Mouse (Mus musculus) embryonic facial prominence, embryonic 14.5 days (tissue): ENCODE data around the gene Gm20388. TPM values are rescaled to one million over a fixed set of nuclear protein-coding genes. Genes with fewer than 3 reads are reported as not detected.
"Not testable (repeated sequence)": the region's sequence is repeated elsewhere in the genome, so short reads cannot be mapped to it uniquely, and the experiment has no call there.

Source experiments
- ATAC-seq: fragments of 200-750 bp; cut with Nextera tagmentation; 2 replicates; pipeline ENCODE4 v1.8.0; 2017; ENCODE audit warnings: low read depth, moderate number of reproducible peaks, moderate TSS enrichment
- DNase-seq: peaks from one replicate; pipeline ENCODE4 v3.0.0-alpha.2; 2015; ENCODE audit warnings: low spot score
- H3K27ac ChIP-seq: fragments of 300-500 bp; sonication (generic); replicated peaks from 2 replicates; pipeline ENCODE4 v1.5.1; 2014; ENCODE audit warnings: low read depth, mild to moderate bottlenecking, low read length, moderate library complexity
- H3K27me3 ChIP-seq: fragments of 300-500 bp; sonication (generic); replicated peaks from 2 replicates; pipeline ENCODE4 v1.6.1; 2014; ENCODE audit warnings: low read length; ENCODE audit not compliant: control insufficient read depth, insufficient read depth
- H3K36me3 ChIP-seq: fragments of 300-500 bp; sonication (generic); 2 replicates; pipeline ENCODE4 v1.6.1; 2014; ENCODE audit warnings: low read length, mixed read lengths; ENCODE audit not compliant: control insufficient read depth, insufficient read depth
- H3K4me1 ChIP-seq: fragments of 300-500 bp; sonication (generic); 2 replicates; pipeline ENCODE4 v1.6.1; 2014; ENCODE audit warnings: antibody characterized with exemption, low read length; ENCODE audit not compliant: control insufficient read depth, insufficient read depth
- H3K4me2 ChIP-seq: fragments of 300-500 bp; sonication (generic); 2 replicates; pipeline ENCODE4 v1.6.1; 2014; ENCODE audit warnings: low read depth, mild to moderate bottlenecking, low read length, moderate library complexity, mixed read lengths
- H3K4me3 ChIP-seq: fragments of 300-500 bp; sonication (generic); 2 replicates; pipeline ENCODE4 v1.5.1; 2014; ENCODE audit warnings: low read depth, mild to moderate bottlenecking, low read length
- H3K9ac ChIP-seq: fragments of 300-500 bp; sonication (generic); 2 replicates; pipeline ENCODE4 v1.6.1; 2014; ENCODE audit warnings: low read depth, mild to moderate bottlenecking, low read length, moderate library complexity, mixed read lengths
- H3K9me3 ChIP-seq: fragments of 300-500 bp; sonication (generic); 2 replicates; pipeline ENCODE4 v1.6.1; 2016; ENCODE audit warnings: low read length; ENCODE audit not compliant: control insufficient read depth
- WGBS: fragments of 180-500 bp; shearing (Covaris S2); extraction: QIAGEN DNeasy Blood & Tissue Kit; methylation state at CpG from one replicate; pipeline ENCODE4 v1.1.7; 2014; 5-methylcytosine and 5-hydroxymethylcytosine counted together
- polyA plus RNA-seq: library from polyadenylated mRNA; unstranded; fragments of >200 nt; fragmentation: Nextera tagmentation; extraction: Ambion mirVana; gene quantifications from 2 replicates; pipeline ENCODE4 v1.2.1, GENCODE M21; 2014

Gm20388 gene
- polyA plus RNA-seq, 1 experiment from 2014 or later, result not detected

DNA sequence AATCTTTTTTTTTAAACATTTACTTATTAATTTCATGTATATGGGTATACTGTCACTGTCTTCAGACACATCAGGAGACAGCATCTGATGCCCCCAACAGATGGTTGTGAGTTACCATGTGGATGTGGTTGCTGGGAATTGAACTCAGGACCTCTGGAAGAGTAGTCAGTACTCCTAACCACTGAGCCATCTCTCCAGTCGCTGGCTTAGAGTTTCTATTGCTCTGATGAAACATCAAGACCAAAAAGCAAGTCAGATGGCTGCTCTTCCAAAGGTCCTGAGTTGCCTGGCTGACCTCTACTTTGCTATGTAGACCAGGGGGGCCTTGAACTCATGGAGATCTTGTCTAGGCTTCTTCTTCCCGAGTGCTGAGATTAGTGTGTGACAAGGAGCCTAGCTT, 3715.1 kb downstream of the Gm20388 start:
- DNase-seq (no peak), ATAC-seq (no peak)
- Histone ChIP-seq H3K4me3 (no peak overlapping the region), H3K4me1 (peaks cover 9% of the 10 kb centered on the region; the same call in 1 of the 2 replicates), H3K27me3 (peaks cover 14% of the 10 kb centered on the region), H3K36me3 (no peaks in the 10 kb centered on the region), H3K9me3 (no peaks in the 10 kb centered on the region), H3K27ac (no peak overlapping the region), H3K9ac (no peak overlapping the region), H3K4me2 (no peak overlapping the region)
- 17% methylated on average over 2 of the region's 2 CpGs for WGBS

DNA sequence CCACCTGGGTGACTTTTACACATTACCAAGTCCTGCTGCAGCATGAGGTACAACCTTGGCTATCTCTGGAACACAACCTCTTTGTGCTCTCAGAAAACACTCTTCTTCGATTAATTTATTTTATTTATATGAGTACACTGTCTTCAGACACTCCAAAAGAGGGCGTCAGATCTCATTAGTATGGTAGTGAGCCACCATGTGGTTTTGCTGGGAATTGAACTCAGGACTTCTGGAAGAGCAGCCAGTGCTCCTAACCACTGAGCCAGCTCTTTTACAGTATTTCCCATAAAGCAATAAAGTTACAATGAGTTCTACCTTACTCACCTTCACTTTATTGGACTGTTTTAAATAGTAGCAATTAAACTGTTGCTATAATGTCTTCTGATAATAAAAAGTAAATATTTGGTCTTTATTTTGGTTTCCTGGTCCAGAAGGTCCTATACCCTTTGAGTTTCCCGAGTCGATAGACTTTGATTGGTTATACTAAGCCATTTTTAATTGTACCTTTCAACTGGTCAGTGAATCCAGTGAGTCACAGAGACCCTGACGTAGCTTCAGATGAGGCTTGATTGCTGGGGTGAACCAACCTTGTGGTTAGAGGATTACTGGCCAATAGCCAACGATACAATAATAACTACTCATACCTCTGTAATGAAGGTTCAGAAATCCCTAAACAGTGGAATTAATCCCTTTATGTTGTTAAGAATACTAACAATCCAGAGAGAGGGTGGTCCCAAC, 3716.9 kb downstream of the Gm20388 start:
- Histone ChIP-seq H3K4me2 (no peak overlapping the region), H3K4me1 (peaks cover 9% of the 10 kb centered on the region; the same call in 1 of the 2 replicates), H3K27me3 (peaks cover 14% of the 10 kb centered on the region), H3K9me3 (no peaks in the 10 kb centered on the region), H3K27ac (no peak overlapping the region), H3K4me3 (no peak overlapping the region), H3K9ac (no peak overlapping the region), H3K36me3 (no peaks in the 10 kb centered on the region)
- 62% methylated on average over 6 of the region's 6 CpGs for WGBS
- DNase-seq (no peak), ATAC-seq (no peak)

DNA sequence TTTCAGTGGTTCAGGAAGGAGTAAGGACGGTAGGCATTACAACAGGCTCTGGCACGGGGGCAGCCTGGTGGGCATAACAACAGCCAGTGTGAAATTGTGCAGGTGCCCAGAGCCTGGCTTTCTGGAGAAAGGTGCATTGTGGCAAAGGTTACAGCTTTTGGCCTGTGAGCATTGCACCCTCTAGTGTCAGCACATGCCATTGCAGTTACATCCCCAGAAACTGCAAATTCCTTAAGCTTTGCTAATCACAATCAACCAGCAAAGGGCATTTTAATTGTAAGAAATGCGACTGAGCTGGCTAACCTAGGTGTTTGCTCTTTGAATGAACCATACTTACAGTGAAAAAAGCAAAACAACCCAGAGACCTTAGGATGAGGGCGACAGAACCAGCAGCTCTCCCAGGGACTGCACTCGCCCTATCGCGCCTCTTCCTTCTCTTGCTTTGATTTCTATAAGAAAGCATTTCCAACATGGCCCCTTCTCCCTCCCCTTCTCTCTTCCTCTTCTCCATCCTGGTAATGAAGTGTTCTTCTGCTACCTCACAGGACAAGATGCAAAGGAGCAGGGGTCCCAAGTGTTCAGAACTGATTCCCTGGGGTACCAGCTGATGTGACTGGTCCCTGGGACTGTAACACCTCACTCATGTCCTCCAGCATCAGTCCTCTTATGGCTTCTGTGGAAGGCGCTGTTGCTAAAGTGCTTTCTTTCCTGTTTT, 3717.8 kb downstream of the Gm20388 start:
- Histone ChIP-seq H3K27me3 (peaks cover 14% of the 10 kb centered on the region), H3K36me3 (no peaks in the 10 kb centered on the region), H3K4me2 (peak overlapping the region; percentile 60), H3K27ac (no peak overlapping the region), H3K4me3 (peak overlapping the region; percentile 32), H3K4me1 (peaks cover 9% of the 10 kb centered on the region; the same call in 1 of the 2 replicates), H3K9me3 (no peaks in the 10 kb centered on the region), H3K9ac (no peak overlapping the region)
- DNase-seq, result no peak
- peak; percentile 16; the same call in 1 of the 2 replicates for ATAC-seq
- WGBS, result 2% methylated on average over 8 of the region's 8 CpGs

DNA sequence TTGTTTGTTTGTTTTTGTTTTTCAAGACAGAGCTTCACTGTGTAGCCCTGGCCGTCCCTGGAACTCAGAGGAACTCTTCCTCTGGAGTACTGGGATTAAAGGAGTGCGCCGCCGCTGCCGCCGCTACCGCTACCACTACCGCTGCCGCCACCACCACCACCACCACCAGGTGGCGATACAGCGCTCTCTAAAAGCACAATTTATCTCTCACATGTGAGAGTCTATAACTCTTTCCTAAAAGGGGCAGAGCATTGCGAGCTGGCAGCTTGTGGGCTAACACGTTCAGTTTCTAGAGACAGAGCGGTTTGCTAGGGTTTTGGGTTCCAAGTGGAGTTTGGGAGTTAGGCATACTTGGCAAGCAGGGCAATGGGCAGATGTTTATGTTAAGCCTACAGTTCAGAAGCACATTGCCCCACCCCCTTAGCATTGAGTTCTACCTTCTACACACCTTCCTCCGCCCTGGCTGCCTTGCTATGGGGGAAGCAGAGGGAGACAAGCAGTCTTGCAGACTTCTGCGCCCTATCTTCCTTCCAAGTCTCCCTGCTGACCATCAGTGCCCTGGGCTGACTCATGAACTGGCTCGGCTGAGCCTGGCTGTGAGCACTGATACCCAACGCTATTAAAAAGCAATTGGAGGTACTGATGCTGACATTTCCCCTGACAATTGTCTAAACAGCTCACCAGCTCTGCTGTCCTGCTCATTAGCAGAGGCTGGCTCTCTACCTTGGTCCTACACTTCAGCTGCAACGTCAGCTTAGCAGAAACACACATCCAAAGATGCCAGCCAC, 3718.5 kb downstream of the Gm20388 start:
- peak; percentile 83 for DNase-seq
- peak; percentile 30 for ATAC-seq
- H3K9me3 ChIP-seq, result no peaks in the 10 kb centered on the region
- no peak overlapping the region for H3K9ac ChIP-seq
- H3K4me1 ChIP-seq, result peaks cover 9% of the 10 kb centered on the region; the same call in 1 of the 2 replicates
- 9% methylated on average over 19 of the region's 19 CpGs for WGBS
- peak overlapping the region; percentile 60 for H3K4me2 ChIP-seq
- no peaks in the 10 kb centered on the region for H3K36me3 ChIP-seq
- H3K27ac ChIP-seq, result no peak overlapping the region
- H3K4me3 ChIP-seq, result peak overlapping the region; percentile 32
- H3K27me3 ChIP-seq, result peaks cover 14% of the 10 kb centered on the region

DNA sequence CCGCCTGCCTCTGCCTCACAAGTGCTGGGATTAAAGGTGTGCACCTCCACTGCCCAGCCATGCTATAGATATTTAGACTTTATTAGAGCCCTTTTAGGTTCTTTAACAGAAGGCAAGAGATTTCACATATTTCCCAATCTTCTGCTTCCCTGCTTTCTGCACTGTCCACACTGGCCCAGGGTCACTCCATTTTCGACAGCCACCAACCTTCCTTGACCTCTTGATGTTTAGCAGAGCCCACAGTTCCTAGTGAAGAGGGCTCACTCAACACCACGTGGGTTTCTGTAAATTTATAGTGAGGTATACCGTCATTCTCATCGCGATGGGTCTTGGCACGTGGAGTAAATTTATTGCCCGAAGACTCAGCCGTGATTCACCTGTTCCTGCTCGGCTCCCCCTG, 3719.4 kb downstream of the Gm20388 start:
- H3K4me3 ChIP-seq, result no peak overlapping the region
- ATAC-seq, result no peak
- H3K4me1 ChIP-seq, result peaks cover 12% of the 10 kb centered on the region
- no peak overlapping the region for H3K9ac ChIP-seq
- peak overlapping the region; percentile 42; the same call in 1 of the 2 replicates for H3K4me2 ChIP-seq
- no peaks in the 10 kb centered on the region for H3K36me3 ChIP-seq
- WGBS, result 54% methylated on average over 9 of the region's 10 CpGs
- H3K27ac ChIP-seq, result no peak overlapping the region
- no peaks in the 10 kb centered on the region for H3K9me3 ChIP-seq
- DNase-seq, result no peak
- H3K27me3 ChIP-seq, result peaks cover 5% of the 10 kb centered on the region; the same call in 1 of the 2 replicates

DNA sequence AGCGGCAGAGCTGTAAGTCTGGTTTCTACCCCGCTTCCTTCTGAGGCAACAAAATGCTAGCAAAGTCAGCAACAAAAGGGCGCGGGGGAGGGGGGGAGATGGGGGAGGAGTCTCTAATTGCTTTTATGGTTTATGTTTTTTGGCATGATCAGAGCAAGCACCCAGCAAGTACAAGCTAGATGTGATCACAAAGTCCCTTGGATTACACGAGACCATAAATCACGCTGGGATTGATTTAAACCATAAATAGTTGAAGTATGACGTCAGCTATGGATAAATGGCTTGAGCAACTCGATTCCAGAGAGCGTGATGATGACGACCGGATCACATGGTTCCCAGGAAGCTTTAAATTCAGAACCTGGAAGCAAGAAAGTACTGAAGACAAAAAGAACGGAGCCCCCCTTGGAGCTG, 3720.2 kb downstream of the Gm20388 start:
- Histone ChIP-seq H3K36me3 (no peaks in the 10 kb centered on the region), H3K27me3 (no peaks in the 10 kb centered on the region), H3K27ac (no peak overlapping the region), H3K9me3 (no peaks in the 10 kb centered on the region), H3K9ac (no peak overlapping the region), H3K4me1 (peaks cover 12% of the 10 kb centered on the region), H3K4me2 (peak overlapping the region; percentile 42), H3K4me3 (peak overlapping the region; percentile 16)
- DNase-seq, result peak; percentile 55
- ATAC-seq, result no peak
- WGBS, result 30% methylated on average over 12 of the region's 12 CpGs

DNA sequence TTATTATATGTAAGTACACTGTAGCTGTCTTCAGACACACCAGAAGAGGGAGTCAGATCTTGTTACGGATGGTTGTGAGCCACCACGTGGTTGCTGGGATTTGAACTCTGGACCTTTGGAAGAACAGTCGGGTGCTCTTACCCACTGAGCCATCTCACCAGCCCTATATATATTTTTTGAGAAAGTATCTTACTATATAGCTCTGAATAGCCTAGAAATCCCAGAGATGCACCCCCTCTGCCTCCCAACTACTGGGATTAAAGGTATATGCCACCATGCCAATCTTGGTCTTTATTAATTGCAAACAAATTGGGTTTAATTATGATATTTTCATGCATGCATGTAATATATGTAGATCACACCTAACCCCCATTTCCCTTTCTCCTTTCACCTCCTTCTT, 3721.1 kb downstream of the Gm20388 start:
- DNase-seq, H3K36me3 ChIP-seq, H3K27ac ChIP-seq, ATAC-seq, H3K4me3 ChIP-seq, H3K4me2 ChIP-seq, H3K9ac ChIP-seq, H3K9me3 ChIP-seq, H3K27me3 ChIP-seq: not testable (repeated sequence)
- H3K4me1 ChIP-seq, result peaks cover 12% of the 10 kb centered on the region
- 80% methylated on average over 3 of the region's 3 CpGs for WGBS

DNA sequence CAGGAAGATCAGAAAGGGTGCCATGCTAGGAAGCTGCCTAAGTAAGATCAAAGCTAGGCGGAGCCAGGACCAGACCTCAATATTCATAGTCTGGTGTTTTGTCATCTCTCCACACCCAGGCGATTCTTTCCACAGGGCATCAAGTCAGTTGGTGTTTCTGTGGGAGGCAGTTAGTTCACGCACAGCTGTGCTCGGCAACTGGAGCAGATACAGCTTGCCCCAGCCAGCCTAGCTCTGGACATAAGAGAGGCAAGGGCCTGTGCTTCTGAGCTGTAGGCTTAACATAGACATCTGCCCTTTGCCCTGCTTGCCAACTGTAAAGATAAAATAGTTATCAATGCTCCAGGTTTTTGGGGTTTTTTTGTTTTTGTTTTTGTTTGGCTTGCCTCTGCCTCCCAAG, 3721.6 kb downstream of the Gm20388 start:
- Histone ChIP-seq H3K4me3 (no peak overlapping the region), H3K4me1 (peaks cover 12% of the 10 kb centered on the region), H3K4me2 (no peak overlapping the region), H3K9me3 (no peaks in the 10 kb centered on the region), H3K27ac (no peak overlapping the region), H3K27me3 (no peaks in the 10 kb centered on the region), H3K9ac (no peak overlapping the region), H3K36me3 (no peaks in the 10 kb centered on the region)
- DNase-seq, result no peak
- 75% methylated on average over 4 of the region's 4 CpGs for WGBS
- no peak for ATAC-seq
